Mouse (Mus musculus) left cerebral cortex, postnatal 4 days (tissue): ENCODE results near the gene Otub1. TPM values are rescaled to one million over a fixed set of nuclear protein-coding genes. Genes with fewer than 3 reads are reported as not detected.

Experiments
- DNase-seq: peaks from one replicate; pipeline ENCODE4 v3.0.0-alpha.2; 2022
- intact Hi-C: fragments of 180-260 bp; cut with DNase I; formaldehyde crosslinking; loops from one replicate; pipeline ENCODE4 v1.15.1; 2025
- total RNA-seq, 2 experiments: library from RNA; stranded (reverse); gene quantifications; 2 replicates each; pipeline ENCODE4 v1.2.3; 2021

The Otub1 gene
- total RNA-seq, 2 experiments from 2014 or later: 181 TPM

DNA sequence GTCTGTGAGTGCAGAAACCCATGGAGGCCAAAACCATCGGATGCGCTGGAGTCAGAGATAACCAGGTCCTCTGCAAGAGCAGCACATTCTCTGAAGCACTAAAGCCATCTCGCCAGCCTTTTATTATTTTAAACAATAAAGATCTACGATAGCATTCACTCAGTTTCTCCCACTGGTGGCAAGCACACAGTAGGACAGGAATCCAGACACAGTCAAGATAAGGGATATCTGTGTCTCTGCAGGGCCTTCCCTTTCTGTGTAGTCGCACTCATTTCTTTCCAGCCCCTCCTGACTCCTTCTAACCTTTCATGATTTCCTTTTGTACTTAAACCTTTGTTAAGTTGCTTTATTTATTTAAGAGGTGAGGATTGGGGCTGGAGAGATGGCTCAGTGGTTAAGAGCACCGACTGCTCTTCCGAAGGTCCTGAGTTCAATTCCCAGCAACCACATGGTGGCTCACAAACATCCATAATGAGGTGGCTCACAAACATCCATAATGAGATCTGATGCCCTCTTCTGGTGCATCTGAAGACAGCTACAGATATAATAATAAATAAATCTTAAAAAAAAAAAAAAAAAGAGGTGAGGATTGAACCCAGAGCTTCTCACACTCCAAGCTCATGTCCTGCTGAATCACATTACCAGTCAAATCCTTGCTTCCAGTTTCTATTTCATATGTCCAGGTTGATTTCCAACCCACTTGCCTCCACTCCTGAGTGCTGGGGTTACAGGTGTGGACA, 4.0 kb upstream of the Otub1 start:
- no peak for DNase-seq
- intact Hi-C loops: no loop called here

DNA sequence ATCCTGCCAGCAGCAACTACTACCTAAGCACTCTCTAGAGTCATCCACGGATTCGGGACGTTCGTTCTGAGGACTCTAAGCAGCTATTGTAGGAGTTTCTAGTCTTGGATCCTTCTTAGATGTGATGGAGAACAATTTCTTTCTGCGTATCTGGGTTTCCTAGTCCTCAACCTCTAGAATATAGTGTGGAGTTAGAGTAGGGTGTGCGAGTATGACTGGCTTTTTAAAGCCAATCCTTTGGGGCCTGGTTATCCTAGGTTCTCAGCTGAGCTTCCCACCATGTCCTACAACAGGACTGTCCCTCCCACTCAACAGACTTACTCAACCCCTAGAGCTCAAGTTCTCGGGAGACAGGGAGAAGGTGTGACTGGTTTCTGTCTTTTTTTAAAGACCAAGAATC, 790 bp downstream of the Otub1 start:
- no peak for DNase-seq
- intact Hi-C loops: no loop called here

DNA sequence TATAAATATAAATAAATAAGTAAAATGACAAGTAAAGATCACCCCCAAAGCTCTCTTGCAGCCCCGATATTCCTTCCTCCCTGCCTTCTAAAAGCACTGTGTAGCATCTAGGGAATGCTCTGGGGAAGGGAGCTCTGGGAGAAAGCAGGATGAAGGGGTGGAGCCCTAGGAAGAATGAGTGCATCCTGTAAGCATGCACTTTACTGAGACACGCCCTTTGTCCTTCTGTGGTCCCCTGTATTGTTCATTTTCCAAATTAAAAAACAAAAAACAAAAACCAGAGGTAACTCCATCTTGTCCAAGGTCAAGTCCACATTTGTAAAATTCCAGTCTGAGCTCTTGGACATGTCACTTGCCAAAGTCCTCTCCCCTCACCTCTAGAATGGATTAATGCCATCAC, 1.2 kb downstream of the Otub1 start:
- no peak for DNase-seq
- intact Hi-C loops: no loop called here

DNA sequence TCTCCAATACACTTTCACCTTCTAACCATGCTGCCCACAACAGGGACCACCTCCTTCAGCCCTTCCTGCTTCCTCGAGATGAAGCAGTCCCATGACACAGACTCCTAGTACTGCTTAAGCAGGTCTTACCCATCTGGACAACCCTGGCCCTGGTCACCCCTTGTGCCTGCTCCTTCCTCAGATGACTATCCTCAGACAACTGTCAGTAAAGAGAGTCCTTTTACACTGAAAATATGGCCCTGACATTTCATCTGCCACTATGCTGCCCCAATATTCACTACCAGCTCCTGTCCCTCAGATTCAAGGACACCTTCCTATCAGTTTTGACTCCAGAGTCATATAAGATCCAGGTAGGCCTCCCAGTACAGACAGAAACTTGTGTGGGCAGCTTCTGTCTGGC, 5.7 kb downstream of the Otub1 start:
- DNase-seq: no peak
- intact Hi-C loops: no loop called here

DNA sequence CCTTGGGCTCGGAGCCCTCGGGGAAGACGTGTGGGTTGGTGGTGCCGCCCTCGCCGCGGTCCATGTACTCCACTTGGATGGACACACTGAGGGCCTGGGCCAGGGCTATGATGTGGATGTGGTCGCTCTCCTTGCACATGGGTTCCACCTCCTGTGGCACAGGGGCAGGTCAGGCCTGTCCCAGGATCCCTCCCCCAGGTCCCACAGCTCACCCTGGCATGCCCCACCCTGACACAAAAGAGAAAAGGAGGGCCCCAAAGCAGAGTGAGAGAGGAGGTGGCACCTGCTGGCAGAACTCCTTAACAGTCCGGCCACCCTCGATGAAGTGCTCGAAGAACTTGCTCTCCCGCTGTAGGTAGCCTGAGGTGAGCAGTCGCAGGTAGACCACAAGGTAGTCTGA, 7.0 kb downstream of the Otub1 start:
- DNase-seq: no peak
- intact Hi-C loops: loop anchor here (5.0 kb wide), 1 partner anchor 132 kb away; no protein-coding TSS in a partner anchor

DNA sequence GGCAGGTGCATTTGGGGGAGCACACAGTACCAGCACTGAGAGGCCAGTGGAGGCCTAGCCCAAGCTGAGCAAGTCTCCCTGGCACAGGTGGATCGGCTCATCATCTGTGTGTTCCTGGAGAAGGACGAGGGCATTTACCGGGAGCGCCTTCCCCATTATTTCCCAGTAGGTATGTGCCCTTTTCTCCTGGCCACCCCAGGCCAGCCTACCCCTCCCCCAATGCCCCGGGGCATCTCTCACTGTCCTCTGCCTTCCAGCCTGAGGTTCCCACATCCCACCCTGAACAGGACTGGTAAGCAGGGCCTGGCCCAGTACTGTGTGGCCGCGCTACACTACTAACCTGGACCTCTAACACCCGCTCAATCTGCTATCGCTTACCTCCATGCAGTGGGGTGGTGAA, 8.7 kb downstream of the Otub1 start:
- DNase-seq: no peak
- intact Hi-C loops: loop anchor here (5.0 kb wide), 1 partner anchor 130 kb away; no protein-coding TSS in a partner anchor

DNA sequence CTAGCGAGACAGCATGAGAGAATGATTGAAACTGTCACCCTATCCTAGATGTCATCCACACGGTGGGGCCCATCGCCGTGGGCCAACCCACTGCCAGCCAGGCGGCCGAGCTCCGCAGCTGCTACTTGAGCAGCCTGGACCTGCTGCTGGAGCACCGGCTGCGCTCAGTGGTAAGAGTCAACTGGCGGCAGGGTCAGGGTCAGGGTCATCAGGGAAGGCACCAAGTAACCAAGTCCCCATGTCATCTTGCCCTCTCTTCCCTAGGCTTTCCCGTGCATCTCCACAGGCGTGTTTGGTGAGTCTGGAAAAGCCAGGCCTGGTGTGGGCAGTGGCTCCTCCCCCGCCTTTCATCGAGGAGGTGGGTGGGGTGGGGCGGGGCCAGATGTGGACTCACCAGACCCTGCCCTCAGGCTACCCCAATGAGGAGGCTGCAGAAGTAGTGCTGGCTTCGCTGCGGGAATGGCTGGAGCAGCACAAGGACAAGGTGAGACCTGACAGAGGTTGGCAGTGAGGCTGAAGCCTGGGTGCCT, 9.3 kb downstream of the Otub1 start:
- no peak for DNase-seq
- intact Hi-C loops: loop anchor here (5.0 kb wide), 1 partner anchor 130 kb away; no protein-coding TSS in a partner anchor

DNA sequence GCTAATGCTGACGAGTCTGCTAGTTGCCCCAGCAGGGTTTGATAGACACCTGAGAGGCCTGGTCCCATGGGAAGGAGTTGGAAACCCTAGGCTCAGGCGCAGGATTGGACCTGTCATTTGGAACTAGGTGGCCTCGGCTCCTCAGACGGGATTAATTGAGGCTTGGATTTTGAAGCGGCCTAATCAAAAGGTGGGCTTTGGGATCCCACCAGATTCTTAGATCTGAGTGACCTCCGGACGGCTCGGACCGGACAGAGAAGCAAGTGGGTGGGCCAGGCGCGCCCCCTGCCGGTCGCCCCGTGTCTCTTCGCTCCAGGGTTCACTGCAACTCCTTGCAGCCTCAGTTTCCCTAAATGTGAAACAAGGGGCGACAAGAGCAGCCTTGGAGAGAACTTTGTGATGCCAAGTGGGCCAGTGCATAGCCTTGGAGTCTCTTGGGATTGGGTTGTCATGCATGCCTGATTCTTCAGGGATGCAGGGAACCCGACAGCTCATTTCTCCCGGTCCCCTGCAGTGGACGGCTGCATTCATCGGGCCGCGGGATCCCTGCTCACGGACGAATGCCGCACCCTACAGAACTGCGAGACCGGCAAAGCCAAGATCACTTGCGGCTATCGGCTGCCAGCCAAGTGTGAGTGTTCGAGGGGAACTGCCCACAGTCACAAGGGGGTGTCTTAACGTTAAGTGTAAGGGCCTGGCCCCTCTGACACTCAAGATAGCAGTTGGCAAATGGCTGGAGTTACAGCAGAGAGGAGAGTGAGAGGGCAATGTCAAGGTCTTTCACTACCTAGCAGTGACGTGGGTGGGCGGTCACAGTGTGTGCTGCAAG, 10.0 kb downstream of the Otub1 start:
- DNase-seq: peak; percentile 77
- intact Hi-C loops: loop anchor here (5.0 kb wide), 1 partner anchor 129 kb away; no protein-coding TSS in a partner anchor

DNA sequence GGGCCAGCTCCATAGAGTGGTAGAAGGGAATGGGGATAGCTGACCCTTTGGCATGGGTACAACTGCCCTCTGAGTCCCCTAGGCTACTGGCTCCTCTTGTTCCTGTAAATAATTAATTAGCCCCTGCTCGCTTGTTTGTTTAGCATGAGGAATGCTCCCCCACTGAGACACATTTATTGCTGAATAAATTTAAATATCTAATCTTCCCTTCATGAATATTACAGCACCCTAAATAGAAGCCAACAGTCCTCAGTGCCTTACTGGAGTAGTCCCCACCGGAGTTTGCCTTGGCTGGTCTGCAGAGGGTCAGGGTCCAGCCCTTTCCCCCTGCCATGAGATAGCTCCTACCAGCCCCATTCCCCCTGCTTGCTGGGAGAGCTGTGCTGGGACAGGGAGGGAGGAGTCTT, 13.6 kb downstream of the Otub1 start:
- intact Hi-C loops: no loop called here
- no peak for DNase-seq

DNA sequence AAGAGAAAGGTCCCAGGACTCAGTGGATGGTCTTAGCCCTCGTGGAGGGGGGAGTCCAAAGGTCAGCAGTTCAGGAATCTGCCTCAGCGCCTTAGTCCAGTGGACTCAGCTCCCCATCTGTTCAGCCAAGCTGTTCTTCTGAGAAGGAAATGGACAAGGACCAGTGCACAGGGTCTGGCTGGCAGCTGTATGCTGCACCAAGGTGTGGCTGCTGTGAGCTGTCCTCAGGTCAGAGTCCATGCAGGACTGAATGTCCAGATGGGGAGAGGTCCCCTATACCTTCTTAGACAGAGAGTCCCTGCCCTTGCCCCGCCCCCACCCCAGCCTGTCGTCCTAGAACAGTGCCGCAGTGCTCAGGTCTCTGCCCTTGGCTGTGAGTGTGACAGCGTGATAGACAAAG, 14.5 kb downstream of the Otub1 start:
- intact Hi-C loops: no loop called here

DNA sequence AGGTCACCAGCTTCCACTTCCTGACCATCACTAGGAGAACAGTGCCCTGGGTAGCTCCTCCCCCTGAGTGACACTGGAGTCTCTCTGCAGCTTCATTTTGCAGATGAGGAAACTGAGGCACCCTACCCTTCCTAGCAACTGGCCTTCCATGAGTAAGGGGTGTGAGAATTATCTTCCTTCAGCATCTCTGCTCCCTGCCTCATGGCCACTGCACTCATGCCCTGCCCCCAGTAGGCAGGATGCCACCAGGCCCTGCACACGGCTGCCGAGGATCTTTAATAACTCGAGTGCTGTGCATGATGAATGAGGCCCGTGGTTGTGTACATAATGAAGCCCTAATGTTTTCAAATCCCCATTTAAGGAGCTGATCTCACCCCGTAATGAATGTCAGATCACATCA, 15.1 kb downstream of the Otub1 start:
- intact Hi-C loops: no loop called here

More for the DNA sequence above, 14.5 kb downstream of the Otub1 start:
- DNase-seq: no peak

DNA sequence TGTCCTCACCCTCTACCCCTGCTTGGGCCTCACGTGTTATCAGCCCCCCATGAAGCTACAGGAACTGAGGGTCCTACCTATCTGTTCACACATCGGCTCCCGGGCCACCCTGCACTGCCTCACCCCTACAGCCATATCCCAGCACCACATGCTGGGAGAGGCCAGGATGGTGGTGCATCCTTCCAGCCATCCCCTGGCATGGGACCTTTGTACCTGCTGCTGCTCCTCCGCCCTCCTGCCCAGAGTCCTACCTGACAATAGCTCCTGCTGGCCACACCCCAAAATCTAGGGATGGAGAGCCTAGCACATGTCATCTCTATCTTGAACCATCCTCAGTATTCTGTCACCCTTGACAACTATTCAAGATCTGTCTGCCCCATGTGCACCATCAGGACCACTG, 17.1 kb downstream of the Otub1 start:
- DNase-seq: no peak
- intact Hi-C loops: no loop called here

More for the DNA sequence above, 15.1 kb downstream of the Otub1 start:
- no peak for DNase-seq

DNA sequence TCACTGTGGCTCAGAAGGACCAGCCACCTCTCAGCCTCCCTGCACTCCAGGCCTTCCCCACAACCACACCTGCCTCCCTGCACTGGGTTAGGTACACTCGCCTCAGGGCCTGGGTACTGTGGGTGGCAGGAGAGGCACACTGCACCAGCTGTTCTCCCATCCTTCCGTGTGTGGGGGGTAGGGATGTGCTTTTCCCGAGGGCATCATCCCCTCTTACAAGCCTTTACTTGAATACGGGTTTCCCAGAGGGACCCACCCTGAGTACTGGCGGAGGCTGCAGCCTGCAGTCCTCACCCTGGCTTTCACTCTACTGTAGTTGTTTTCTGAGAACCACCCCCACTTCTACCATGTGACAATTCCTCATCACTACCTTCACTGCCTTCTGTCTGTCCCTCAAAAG, 19.0 kb downstream of the Otub1 start:
- intact Hi-C loops: no loop called here
- no peak for DNase-seq

DNA sequence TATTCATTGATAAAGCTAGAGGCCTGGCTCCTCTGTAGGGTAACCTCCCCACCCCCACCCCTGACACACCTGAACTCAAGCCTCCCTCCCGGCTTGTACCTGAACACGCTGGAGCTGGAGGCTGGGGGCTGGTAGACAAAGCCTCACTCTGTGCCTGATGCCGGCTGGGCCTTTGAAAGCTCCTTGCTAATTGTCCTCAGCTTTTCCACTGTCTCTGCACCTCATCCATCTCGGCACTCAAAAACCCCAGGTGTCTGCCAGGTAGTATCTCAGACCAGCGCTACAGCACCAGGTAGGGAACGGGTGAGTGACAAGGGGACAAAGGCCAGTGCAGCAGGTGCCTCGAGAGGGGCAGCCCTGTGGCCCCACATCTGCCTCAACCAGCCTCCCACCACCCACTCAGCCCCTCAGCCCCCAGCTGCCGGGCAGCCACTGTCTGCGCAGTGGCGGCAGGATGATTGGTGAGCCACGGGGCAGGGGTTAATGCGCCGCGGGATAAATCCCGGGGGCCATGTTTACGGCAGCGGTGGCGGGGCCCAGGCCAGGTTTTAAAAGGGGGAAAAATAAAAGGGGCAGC, 20.3 kb downstream of the Otub1 start:
- DNase-seq: no peak
- intact Hi-C loops: no loop called here

DNA sequence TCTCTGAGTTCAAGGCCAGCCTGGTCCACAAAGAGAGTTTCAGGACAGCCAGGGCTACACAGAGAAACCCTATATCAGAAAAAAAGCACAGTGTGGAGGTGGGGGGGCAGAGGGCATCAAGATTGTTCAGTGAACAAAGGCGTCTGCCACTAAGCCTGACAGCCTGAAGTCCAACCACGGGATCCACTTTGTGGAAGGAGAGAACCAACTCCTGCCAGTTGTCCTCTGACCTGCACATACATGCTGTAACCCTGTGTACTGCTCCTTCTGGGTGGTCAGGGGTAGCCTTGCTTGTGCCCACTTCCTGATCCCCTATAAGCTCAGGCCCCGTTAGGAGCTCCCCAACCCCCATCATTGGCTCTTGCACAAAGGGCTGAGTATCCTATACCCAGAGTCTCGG, 21.1 kb downstream of the Otub1 start:
- DNase-seq: no peak
- intact Hi-C loops: no loop called here

DNA sequence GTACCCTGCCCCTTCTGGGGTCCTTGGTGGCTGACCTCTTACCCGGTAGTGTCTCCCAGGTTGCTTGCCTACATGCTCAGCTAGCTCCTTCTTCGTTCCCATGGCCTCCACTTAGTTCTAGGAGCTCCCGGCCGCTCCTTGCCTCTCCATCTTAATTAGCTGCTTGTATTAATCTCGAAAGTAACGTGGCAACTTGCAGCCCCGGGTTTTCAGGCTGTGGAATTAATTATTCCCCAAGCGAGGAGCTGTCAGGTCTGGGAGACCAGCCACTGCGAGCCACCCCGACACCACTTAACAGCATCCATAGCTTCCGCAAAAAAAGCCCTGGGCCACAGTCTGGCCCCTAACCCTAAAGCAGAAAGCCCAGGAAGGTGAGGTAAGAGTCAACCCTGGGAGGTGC, 22.7 kb downstream of the Otub1 start:
- no peak for DNase-seq
- intact Hi-C loops: no loop called here

DNA sequence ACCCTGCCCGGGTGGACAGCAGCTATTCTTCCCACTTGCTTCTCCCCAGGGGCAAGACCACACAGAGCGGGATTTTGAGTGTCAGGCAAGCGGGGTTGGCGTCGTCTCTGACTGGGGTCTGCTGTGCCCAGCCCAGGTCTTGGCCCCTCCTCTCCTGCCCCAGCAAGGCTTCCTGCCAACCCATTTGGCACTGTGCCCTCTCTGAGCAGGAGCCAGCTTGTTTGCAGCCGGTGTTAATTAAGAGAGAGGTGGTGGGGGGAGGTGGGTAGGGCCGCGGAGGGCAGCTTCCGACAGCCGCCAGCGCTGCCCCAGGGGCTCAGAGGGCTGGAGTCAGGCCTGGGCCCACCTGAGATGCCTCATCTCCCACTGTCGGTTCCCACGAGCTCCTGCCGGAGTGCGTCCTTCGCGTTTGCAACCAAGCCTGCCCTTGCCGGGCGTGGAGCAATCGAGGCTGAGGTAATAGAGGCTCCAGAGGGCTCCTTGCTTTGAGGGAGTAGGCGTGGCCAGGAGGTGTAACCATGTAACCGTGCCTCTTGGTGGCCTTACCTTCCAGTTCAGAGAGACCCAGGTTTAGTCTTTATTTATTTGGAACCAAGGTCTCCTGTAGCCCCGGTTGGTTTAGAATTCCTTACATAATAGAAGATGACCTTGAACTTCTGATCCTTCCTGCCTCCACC, 23.7 kb downstream of the Otub1 start:
- intact Hi-C loops: no loop called here
- DNase-seq: peak; percentile 99

DNA sequence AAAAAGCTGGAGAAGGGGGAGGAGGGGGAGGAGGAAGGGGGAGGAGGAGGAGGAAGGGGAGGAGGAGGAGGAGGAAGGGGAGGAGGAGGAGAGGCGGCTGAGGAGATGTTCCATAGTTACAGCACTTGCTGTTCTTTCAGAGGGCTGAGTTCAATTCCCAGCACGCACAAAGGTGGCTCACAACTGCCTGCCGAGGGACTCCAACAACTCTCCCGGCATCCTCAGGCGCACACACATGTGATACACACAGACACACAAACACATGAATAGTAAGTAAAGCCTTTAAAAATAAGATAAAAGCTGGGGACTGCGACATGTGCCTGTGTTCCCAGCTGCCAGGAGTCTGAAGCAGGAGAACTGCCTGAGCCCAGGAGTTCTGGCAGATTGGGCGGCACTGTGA, 24.6 kb downstream of the Otub1 start:
- intact Hi-C loops: no loop called here
- no peak for DNase-seq

DNA sequence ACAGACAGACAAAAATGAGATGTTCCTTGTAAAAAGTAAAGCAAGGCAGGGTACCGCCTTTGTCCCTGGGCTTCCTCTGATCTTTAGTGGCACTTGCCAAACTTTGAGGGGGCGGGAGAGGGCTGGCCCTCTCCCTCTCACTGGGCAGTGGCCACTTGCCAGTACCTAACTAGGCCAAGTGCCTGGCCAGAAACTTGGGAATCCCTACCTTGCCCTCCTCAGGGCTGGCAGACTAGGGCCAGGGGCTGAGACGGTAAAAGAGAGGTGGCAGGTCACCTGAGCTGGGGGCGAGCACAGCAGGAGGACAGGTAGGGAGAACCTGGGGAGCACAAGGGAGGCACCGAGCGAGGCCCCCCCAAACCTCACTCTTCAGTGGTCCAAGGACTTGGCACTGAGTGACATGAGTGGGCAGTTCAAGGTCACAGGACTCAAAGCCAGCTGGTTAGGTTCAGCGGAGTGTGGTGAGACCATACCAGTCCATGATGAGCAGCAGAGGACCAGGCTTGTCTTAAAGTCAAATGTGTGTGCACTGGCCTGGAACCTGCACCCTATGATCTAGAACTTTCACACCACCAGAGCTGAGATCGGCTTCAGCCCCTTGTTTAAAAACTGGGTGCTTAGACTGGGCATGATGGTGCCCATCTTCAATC, 25.2 kb downstream of the Otub1 start:
- intact Hi-C loops: no loop called here
- peak; percentile 75 for DNase-seq

DNA sequence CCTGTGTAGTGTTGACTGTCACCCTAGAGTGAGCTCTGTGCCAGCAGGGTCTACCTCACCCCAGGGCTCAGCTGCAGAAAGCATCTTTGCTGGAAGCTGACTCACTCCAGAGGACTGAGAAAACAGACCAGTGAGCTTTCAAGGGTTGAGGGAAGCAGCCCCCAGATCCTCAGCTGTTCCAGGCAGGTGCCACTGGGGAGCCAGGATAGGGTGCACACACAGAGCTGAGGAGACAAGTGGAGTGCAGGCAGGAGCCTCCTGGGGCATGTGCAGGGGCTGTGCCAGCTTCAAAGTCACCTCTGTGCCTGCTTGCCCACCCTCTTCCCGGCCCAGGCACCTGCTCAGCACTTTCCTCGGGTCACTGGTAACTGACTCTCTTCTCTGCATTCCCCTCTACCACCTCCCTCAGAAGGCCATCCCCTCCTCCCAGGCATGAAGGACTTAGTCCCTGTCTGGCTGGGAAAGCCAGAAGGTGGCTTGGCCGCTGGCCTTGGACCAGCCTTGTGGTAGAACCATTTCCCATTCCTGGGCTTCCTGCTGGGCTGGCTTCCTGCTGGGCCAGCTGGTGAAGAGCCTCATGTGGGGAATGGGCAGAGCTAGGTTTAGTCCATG, 27.2 kb downstream of the Otub1 start:
- intact Hi-C loops: no loop called here
- peak; percentile 80 for DNase-seq
